Mouse (Mus musculus): ENCODE measurements around the gene AY358078. TPM values are rescaled to one million over a fixed set of nuclear protein-coding genes. Genes with fewer than 3 reads are reported as not detected.

AY358078 gene
- polyA plus RNA-seq, 1 experiment from 2014 or later, result not detected

Small RNA genes within 50 kb of the gene (microRNA-seq; reads per million reads assigned to microRNA genes)
- not detected for gene Gm27375

Other genes starting within 250 kb of the AY358078 start
- gene Gm5622, start 247.3 kb upstream of the AY358078 start, polyA plus RNA-seq (2016; fragmentation: Nextera tagmentation; extraction: Ambion mirVana), result not detected in 2 replicates
- gene Gm17175, start 226.0 kb upstream of the AY358078 start, polyA plus RNA-seq (2016; fragmentation: Nextera tagmentation; extraction: Ambion mirVana), result not detected in 2 replicates
- not detected in 2 replicates for gene Gm17174, start 207.9 kb upstream of the AY358078 start, polyA plus RNA-seq (2016; fragmentation: Nextera tagmentation; extraction: Ambion mirVana)
- gene Gm17078, start 188.7 kb upstream of the AY358078 start, polyA plus RNA-seq (2016; fragmentation: Nextera tagmentation; extraction: Ambion mirVana), result not detected in 2 replicates
- not detected in 2 replicates for gene Gm4181, start 164.4 kb upstream of the AY358078 start, polyA plus RNA-seq (2016; fragmentation: Nextera tagmentation; extraction: Ambion mirVana)
- not detected in 2 replicates for gene Gm17079, start 104.6 kb upstream of the AY358078 start, polyA plus RNA-seq (2016; fragmentation: Nextera tagmentation; extraction: Ambion mirVana)
- not detected in 2 replicates for gene Gm5800, start 82.9 kb upstream of the AY358078 start, polyA plus RNA-seq (2016; fragmentation: Nextera tagmentation; extraction: Ambion mirVana)
- not detected in 2 replicates for gene Ang4, start 26.5 kb upstream of the AY358078 start, polyA plus RNA-seq (2016; fragmentation: Nextera tagmentation; extraction: Ambion mirVana)
- not detected in 2 replicates for gene Ear6, start 53.7 kb downstream of the AY358078 start, polyA plus RNA-seq (2016; fragmentation: Nextera tagmentation; extraction: Ambion mirVana)
- 39.7 and 40.4 TPM in 2 replicates for gene Mettl17, start 84.8 kb downstream of the AY358078 start, polyA plus RNA-seq (2016; fragmentation: Nextera tagmentation; extraction: Ambion mirVana)
- gene Slc39a2, start 92.8 kb downstream of the AY358078 start, polyA plus RNA-seq (2016; fragmentation: Nextera tagmentation; extraction: Ambion mirVana), result 0.20 and 0.44 TPM in 2 replicates
- gene Ndrg2, start 114.1 kb downstream of the AY358078 start, polyA plus RNA-seq (2016; fragmentation: Nextera tagmentation; extraction: Ambion mirVana), result 224 and 228 TPM in 2 replicates
- not detected in 2 replicates for gene Tppp2, start 118.4 kb downstream of the AY358078 start, polyA plus RNA-seq (2016; fragmentation: Nextera tagmentation; extraction: Ambion mirVana)
- not detected in 2 replicates for gene Rnase13, start 122.7 kb downstream of the AY358078 start, polyA plus RNA-seq (2016; fragmentation: Nextera tagmentation; extraction: Ambion mirVana)
- 104 and 111 TPM in 2 replicates for gene Arhgef40, start 184.7 kb downstream of the AY358078 start, polyA plus RNA-seq (2016; fragmentation: Nextera tagmentation; extraction: Ambion mirVana)
- 0.50 and 0.80 TPM in 2 replicates for gene Tmem253, start 215.6 kb downstream of the AY358078 start, polyA plus RNA-seq (2016; fragmentation: Nextera tagmentation; extraction: Ambion mirVana)
- gene Zfp219, start 220.7 kb downstream of the AY358078 start, polyA plus RNA-seq (2016; fragmentation: Nextera tagmentation; extraction: Ambion mirVana), result 21.5 and 23.6 TPM in 2 replicates
- gene Olfr221, start 242.4 kb downstream of the AY358078 start, polyA plus RNA-seq (2016; fragmentation: Nextera tagmentation; extraction: Ambion mirVana), result not detected in 2 replicates

Measured in heart, embryonic 12.5 days (tissue).